Mouse (Mus musculus) fat pad, adult 2 months (tissue): ENCODE measurements around the gene Doc2g.
"Not testable (repeated sequence)": the region's sequence is repeated elsewhere in the genome, so short reads cannot be mapped to it uniquely, and the experiment has no call there.

ENCODE experiments used
- DNase-seq: peaks from one replicate; pipeline ENCODE4 v3.0.0-alpha.2; 2011; ENCODE audit warnings: low read depth, low spot score; ENCODE audit errors: extremely low read depth

Doc2g gene

DNA sequence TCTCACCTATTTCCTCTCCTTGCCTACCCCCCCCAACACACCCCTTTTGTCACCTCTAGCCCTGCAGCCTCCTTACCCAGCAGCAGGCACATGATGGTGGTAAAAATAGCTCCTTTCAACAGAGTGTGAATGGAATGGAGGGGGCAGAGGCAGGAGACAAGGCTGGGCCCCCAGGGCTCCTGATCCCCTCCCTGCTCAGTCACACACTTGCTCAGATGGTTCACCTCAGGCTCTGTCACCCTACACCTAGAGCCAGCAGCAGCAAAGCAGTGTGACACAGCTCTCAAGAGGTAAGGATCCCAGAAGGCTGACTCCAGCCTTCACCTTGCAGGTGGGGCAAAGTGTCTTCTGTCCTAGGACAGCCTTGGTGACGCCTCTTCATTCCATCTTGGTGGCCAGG lies at the start of gene Doc2g:
Gene Doc2g (plus strand): TSS at position 202 of the 400 bp plus-strand sequence.
- no peak for DNase-seq

DNA sequence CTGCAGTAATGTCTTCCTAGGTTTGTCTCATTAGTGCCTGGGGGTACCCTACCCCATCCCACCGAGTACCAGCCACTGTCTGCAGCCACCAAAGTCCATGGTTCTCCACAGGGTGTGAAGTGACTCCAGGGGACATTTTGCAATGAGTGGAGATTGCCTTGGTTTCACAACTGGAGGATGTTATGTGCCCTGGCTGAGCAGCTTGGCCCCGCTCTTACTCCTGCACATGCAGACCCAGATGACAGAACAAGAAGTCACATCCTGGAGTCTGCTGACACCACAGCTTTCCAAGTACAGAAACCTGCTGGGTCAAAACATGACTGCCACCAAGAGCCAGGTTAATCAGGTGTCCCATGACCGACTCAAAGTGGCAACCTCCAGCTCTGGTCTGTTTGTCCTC lies 48.1 kb upstream of the Doc2g start:
- DNase-seq: peak; percentile 36

DNA sequence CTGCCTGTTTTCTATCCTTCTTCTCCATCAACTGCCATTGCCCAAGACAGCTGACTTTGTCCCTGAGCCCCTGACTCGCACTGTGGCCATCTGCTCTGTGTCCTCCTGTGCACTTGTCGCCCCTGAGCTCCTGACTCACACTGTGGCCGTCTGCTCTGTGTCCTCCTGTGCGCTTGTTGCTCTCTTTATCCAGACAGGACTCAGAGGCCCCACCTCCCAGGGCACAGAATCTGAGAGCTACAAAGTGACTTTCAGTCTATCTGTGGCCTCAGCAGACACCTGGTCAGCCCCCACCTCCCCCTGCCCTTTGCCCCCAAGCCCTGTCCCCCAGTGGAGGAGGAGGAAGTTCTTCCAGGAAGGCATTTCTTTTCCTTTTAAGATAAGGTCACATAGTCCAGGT lies 47.3 kb upstream of the Doc2g start:
- DNase-seq: no peak

DNA sequence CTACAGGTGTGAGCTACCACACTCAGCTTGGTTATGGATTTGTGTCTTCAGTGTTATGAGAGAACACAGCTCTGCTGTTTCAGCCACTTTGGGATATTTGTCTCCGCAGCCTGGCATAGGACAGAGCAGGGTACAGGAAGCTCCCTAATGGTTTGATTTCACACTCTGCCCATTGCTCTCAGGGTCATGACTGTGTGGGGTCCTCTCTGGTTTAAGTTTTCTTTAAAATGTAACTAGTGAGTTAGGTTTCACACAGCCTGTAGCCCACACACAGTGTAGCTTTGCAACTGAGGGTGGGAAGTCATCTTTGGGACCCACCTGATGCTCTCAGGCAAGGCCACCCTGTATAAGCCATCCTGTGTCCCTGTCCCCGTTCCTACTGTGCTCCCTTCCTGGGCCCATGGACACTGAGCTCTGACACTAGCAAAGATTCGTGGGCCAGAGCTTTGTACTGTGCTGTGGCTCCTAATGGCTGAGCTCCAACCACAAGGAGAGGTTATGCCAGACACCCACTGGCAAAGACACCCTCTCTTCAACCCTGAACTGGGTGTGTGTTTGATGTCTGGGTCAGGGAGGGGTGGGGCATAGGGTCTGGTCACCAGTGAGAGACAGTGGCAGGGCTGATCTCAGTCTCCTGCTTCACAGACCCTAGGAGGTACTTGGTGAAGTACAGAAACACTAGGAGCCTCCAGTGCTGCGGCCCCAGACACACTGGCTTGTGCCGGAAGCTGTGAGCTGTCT lies 45.6 kb upstream of the Doc2g start:
- not testable (repeated sequence) for DNase-seq

DNA sequence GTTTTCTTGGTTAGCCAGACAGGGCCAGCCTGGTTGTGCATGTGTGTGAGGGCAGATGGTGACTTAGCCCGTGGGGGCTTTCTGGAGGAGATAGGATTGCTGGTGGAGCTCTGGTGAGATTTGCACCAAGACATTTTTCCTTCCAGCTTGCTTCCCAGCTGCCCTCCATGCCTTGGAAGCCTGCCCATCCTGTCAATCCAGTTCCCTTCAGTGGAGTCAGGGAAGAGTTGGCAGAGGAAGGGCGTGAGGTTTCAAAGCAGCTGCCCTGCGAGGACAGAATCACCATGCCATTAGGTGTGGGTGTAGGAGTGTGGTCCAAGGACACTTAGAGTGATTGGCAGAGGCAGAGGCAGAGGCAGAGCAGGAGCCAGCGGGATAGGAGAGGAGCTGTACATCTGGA lies 44.6 kb upstream of the Doc2g start, which contains the start of gene Aldh3b3:
Gene Aldh3b3 (plus strand): TSS at position 176 of the 400 bp plus-strand sequence.
- DNase-seq: no peak

DNA sequence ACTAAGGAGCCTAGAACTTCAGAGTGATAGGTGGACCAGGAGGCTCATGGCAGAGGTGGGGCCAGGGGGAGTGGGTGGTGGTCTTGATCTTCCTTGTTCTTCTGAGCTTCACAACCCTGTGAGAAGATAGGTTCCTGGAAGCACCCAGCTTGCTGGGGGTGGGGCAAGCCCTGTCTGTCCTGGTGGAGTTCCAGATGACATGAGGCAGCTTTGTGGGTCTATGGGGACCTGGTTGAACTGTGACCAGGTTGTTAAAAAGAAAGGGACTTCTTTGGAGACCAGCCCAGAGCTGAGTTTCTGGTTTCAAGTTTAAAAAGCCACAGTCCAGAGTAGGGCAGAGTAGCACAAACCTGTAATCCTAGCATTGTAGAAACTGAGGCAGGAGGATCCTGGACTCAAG lies 44.1 kb upstream of the Doc2g start:
- no peak for DNase-seq

DNA sequence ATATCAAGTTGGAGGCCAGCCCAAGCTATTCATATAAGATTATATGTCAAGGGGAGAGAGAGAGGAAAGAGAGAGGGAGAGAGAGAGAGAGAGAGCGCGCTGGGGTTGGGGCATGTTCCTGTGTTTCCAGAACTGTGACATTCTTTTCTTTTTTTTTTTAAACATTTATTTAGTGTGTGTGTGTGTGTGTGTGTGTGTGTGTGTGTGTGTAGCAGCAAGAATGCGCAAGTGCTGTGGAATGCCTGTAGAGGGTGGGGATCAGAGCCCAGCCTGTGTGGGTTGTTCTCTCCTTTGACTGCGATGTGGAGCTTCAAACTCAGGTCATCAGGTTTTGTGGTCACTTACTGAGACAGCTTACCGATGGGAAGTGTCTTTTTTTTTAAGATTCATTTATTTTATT lies 42.9 kb upstream of the Doc2g start:
- DNase-seq: no peak

DNA sequence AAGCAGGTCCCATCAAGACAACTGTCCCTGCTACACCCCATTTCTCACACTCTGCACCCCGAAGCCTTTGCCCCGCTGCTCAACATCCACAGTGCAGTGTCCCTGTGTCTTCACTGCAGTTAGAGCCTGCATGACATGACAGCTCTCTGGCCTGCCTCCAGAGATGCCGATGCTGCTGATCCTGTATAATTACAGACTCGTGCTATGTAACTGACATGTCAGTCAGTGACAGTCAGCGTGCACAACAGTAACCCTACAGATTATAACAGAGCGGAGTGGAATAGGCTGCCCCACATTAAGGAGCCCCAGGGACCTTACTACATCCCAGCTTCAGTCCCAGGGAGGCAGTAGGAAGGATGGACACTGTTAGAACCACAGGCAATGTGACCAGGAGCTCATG lies 41.3 kb upstream of the Doc2g start:
- not testable (repeated sequence) for DNase-seq

DNA sequence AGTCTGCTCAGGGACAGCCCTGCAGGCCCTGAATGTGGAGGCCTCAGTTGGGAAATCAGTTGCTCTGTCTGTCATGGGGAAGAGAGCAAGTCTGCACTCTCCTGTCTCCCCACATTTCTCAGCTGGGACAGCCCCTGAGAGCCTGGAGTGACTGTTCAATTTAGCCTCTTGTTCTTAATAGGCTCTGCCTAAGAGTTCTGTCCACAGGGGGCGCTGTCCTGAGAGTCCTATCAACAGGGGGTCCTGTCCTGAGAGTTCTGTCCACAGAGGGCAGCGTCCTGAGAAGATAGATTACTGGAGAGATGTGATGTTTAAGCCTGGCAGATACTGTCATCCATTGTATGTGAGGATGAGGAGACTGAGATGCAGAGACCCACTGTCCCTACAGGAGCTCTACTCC lies 40.6 kb upstream of the Doc2g start:
- no peak for DNase-seq

DNA sequence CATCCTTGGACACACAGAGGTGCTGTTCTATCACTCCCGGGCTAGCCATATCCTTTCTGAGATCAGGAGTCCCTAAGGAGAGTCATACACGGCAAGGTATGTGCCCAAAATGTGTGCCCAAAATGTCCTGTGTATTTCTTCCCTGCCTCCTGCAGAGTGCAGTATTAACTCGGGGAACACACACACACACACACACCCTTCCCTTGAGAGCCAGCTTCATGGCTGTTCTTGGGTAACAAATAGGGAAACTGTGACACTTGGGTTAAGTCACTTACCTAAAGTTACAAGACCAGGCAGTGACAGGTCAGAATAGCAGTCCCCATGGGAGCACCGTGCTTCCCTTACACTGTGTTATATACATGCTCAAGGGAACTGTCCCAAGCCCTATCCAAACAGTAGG lies 39.1 kb upstream of the Doc2g start:
- no peak for DNase-seq

DNA sequence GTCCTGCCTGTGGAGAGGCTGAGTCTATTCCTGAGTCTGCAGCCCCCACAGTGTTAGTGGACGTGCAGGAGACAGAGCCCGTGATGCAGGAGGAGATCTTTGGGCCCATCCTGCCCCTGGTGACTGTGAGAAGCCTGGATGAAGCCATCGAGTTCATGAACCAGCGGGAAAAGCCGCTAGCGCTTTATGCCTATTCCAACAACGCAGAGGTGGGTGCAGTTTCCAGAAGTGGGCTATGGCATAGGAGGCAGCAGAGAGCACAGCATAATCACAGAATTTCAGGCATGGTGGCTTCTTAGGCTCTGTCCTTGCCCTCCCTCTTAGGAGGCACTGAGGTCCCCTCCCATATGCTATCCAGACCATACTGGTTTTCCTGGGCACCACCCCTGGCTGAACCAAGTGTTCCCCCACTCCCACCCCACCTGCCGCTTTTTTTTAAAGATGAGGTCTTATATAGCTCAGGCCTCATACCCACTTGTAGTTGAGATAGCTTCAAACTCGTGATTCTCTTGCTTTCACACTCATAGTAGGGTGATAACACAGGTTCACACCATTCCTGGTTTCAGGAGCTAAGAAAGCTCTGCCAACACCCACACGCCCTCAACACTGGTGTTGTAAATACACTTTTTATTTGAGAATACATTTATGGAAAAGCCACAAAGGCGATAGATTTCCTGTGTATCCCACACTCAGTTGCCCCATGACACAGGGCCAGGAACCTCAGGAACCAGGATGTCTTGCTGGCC lies 36.6 kb upstream of the Doc2g start:
- DNase-seq: no peak

DNA sequence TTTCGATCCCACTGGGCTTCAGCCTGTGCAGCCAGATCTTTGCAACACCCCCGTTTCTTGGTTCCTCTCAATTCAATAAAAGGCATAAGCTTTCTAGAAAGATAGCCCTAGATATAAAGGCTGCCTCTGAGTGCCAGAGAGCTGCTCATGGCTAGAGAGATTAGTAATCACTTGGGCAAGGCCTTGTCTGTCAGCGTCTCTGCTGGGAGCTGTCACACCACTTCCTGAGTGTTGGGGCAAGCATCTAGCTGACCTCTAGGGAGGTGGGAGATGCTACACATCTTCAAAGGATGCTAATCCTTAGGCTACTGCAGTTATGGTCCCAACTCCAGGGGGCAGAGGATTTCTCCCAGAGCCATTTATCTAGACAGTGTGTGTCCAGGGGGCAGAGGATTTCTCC lies 35.9 kb upstream of the Doc2g start:
- DNase-seq: no peak

DNA sequence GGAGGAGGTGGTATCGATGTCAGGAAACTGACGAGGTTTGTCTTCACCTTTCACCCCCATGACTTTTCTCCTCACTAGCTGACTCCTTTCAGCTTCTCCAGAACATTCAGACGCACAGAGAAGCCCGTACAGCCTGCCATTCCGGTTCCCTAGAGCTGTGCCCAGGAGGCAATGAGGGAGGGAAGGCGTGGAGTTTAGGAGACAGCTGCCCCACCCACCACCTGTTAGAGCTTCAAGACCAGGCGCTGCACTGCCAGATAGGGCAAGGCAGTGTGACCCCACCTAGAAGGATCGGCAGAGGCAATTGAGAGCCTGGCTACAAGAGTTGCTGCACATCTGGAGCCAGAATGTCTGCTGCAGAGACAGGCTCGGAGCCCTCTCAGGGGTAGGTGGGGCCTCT lies 30.9 kb upstream of the Doc2g start, which contains the start of gene Aldh3b2:
Gene Aldh3b2 (plus strand): TSS at position 100 of the 400 bp plus-strand sequence.
- no peak for DNase-seq

DNA sequence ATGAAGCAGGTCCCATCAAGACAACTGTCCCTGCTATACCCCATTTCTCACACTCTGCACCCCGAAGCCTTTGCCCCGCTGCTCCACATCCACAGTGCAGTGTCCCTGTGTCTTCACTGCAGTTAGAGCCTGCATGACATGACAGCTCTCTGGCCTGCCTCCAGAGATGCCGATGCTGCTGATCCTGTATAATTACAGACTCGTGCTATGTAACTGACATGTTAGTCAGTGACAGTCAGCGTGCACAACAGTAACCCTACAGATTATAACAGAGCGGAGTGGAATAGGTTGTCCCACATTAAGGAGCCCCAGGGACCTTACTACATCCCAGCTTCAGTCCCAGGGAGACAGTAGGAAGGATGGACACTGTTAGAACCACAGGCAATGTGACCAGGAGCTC lies 28.5 kb upstream of the Doc2g start:
- DNase-seq: not testable (repeated sequence)

DNA sequence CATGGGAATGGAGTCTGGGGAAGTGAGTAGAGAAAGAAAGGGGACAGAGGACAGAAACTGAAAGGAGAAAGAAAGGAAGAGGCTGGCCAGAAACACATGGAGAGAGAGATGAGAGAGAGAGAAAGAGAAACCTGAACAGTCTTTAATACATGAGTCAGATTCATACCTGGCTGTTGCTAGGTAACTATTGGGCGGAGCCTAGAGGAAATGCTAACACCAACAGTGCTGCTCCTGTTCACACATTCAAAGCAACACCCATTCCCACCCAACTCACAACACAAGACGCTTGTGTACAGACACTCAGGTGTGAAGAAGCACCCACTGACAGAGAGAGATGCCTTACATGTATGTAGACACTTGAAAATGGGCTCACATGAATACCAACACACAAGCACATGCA lies 27.2 kb upstream of the Doc2g start:
- no peak for DNase-seq

DNA sequence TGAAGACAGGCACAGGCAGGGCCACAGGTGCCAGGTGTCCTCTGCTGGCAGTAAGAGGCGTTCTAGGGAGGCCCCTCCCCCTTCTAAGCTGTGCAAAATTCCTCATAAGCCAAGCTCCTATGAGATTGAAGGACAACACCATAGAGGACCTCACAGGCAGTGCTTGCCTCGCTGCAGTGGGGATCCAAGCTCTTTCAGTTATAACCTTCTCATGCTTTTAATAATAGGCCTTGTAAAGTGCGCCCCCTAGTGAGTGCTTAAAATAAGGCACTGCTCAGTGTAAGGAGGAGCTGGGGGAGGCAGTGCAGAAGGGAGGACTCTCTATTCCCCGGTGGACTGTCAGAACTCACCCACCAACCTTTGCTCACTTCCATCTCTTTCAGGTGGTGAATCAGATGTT lies 22.8 kb upstream of the Doc2g start:
- DNase-seq: no peak

DNA sequence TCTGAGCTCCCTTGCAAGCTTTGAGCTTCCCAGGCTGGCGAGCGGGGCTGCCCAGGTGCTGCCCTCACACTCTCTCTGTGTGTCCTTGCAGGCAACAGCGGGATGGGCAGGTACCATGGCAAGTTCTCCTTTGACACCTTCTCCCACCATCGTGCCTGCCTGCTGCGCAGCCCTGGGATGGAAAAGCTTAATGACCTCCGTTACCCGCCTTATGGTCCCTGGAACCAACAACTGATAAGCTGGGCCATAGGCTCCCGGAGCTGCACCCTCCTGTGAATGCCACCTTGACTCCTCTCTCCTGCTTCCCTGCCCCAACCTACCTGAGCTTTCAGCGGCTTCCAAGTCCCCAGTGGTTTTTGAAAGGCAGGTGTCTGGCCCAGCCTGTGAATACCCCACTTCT lies 22.2 kb upstream of the Doc2g start:
- no peak for DNase-seq

DNA sequence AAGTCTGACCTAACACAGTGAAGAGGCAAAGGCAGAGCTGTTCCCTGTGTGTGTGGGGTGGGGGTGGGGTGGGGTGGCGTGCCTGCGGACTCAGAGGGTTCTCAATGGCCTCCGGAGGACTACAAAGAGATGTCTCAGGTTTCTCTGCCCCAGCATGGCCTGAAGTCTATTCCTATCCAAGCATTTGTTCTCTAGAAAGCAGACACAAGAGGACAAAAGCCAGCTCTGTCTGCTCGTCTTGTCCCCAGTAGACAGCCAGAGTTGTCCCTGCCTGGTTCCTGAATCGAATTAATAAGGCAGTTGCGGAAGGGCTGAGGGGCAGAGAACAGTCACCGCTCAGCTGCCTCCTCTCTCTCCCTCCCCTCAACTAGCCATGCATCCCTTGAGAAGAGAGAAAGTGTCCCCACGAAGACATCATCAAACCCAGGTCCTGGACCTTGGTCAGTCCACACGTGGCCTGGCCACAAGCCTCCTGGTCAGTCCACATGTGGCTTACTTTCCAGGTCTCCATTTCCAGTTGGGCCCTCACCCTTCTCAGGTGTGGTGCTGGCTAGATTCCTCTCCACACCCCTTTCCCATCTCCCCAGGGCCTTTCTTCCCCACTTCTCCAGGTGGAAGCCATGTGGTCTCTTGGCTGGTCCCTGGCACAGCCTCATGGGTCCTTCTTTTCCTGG lies 19.4 kb upstream of the Doc2g start:
- DNase-seq: no peak

DNA sequence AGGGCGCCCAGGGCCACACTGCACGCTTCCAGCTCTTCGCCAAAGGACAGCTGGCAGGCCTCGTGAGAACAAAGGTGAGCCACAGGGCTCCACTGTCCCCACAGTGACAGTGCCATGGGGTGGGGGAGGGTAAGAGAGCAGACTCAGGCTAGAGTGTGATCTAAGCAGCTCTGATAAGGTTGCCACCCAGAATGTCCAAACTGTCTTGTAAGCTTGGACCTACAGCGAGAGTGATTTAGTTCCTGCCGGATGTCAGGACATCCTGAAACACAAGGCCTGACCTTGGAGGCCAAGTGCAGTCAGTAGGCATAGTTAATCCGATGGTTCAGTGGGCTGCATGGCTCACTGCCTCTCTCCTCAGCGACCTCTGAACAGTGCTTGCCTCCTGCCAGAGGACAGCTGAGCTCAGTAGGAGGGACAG lies 17.8 kb upstream of the Doc2g start:
- no peak for DNase-seq

DNA sequence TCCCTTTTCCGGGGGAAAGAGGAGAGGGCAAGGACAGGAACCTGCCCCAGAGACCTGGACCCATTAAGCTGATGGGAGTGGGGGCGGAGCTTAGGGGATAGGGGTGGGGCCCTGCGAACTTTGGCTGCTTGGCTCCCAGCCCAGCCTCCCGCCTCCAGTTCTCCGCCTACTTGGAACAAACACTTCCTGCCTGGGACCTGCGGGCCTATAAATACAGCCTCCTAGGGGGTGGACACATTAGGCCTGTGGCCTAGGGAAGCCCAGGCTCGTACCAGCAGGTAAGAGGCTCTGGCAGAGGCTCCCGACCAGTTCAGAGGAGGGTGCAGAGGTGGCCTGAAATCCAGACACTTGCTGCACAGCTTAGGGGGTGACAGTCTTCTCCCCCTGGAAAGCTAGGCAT lies 16.8 kb upstream of the Doc2g start, which contains the start of gene Acy3:
Gene Acy3 (plus strand): TSS at position 237 of the 400 bp plus-strand sequence.
- DNase-seq: peak; percentile 31

DNA sequence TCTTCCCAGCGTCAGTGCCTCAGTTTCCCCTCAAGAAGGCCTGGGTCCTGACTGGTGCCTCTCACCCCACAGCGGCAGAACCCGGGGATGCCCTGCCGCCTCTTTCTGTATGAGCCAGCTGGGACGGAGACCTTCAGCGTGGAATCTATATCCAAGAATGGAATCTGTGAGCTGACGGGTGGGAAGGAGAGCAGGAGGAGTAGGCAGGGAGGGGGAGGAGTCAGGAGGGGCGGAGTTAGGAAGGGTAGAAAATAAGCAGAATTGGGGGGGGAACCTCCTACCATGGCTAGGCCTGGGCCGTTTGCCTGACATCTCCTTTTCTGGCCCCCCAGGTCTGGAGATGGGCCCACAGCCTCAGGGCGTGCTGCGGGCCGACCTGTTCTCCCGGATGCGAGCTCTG lies 15.0 kb upstream of the Doc2g start:
- no peak for DNase-seq

DNA sequence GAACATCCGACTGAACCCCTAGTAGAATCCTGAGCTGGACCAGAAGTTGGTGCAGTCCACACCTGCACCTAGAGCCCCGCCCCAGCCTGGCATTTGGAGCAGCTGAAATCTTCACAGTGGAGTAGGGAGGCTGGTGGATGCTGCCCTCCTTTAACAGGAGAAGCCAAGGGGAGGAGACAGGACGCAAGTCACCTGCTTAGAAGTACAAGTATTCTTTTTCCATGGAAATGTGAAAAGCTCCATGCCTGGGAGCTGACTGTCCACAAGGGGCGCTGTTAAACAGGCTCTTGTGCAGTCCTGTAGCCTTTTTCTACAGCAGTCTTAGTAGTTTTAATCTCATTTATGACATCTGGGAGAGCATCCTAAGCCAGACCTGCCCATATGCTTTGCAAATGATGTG lies 14.4 kb upstream of the Doc2g start:
- no peak for DNase-seq
